Mouse (Mus musculus) spleen, adult 2 months (tissue): ENCODE measurements at regions not wholly inside any gene's neighbourhood (a gene's known extent, or its start where the extent isn't known, plus 50 kb on each side); places are given as distances from the start of the nearest gene placed in this dataset.

Source experiments
- CTCF ChIP-seq: fragments of 200-500 bp; IDR thresholded peaks from 2 replicates; pipeline ENCODE4 v1.5.1; 2011; ENCODE audit warnings: mild to moderate bottlenecking, inconsistent platforms; ENCODE audit not compliant: insufficient read depth, insufficient read length, insufficient replicate concordance; ENCODE audit errors: extremely low read depth
- POLR2A ChIP-seq: fragments of 200-500 bp; IDR thresholded peaks from 2 replicates; pipeline ENCODE4 v1.6.1; 2011; ENCODE audit warnings: low read depth, low read length, inconsistent platforms

GRCm38 (mm10) chr1:88953516-88953915 lies 116.7 kb upstream of the Sh3bp4 start:
- TF ChIP-seq CTCF: no peak
- TF ChIP-seq POLR2A: no peak
